Mouse (Mus musculus) central nervous system, embryonic 14 days (tissue): ENCODE data around the gene Fam126b. TPM values are rescaled to one million over a fixed set of nuclear protein-coding genes. Genes with fewer than 3 reads are reported as not detected.

Experiments
- polyA plus RNA-seq: library from polyadenylated mRNA; depleted of rRNA; stranded (reverse); fragments of >200 nt; gene quantifications from 2 replicates; pipeline ENCODE4 v1.2.3, GENCODE M21; 2012; rRNA removed

Gene Fam126b
- polyA plus RNA-seq, result 4.2 and 4.5 TPM in 2 replicates

GRCm38 (mm10) chr1:58586171-58586997 lies at the start of gene Fam126b, which contains the start of gene Ndufb3:
Fam126b (minus strand) TSS chr1:58586323.
Ndufb3 (plus strand) TSS chr1:58586384.

GRCm38 (mm10) chr1:58504577-58505254 lies 81.4 kb downstream of the Fam126b start, which contains the start of gene Orc2:
Orc2 (minus strand) TSS chr1:58505109.

Other genes starting within 250 kb of the Fam126b start
- 130 and 149 TPM in 2 replicates for gene Bzw1, start 193.4 kb downstream of the Fam126b start, polyA plus RNA-seq
- 311 and 325 TPM in 2 replicates for gene Clk1, start 162.3 kb downstream of the Fam126b start, polyA plus RNA-seq
- 51.6 and 56.7 TPM in 2 replicates for gene Nif3l1, start 141.2 kb downstream of the Fam126b start, polyA plus RNA-seq
- 41.1 and 45.9 TPM in 2 replicates for gene Ppil3, start 140.8 kb downstream of the Fam126b start, polyA plus RNA-seq
- 22.5 and 25.1 TPM in 2 replicates for gene Orc2, start 81.2 kb downstream of the Fam126b start, polyA plus RNA-seq
- gene Ndufb3, start 61 bp upstream of the Fam126b start, polyA plus RNA-seq, result 162 and 176 TPM in 2 replicates
- gene Als2cr12, start 109.7 kb upstream of the Fam126b start, polyA plus RNA-seq, result 0.05 TPM in 1 of 2 replicates, not detected in the other
- 14.5 and 17.5 TPM in 2 replicates for gene Cflar, start 125.2 kb upstream of the Fam126b start, polyA plus RNA-seq
- 3.3 and 5.7 TPM in 2 replicates for gene Casp8, start 209.1 kb upstream of the Fam126b start, polyA plus RNA-seq